In the genomic region with DNA sequence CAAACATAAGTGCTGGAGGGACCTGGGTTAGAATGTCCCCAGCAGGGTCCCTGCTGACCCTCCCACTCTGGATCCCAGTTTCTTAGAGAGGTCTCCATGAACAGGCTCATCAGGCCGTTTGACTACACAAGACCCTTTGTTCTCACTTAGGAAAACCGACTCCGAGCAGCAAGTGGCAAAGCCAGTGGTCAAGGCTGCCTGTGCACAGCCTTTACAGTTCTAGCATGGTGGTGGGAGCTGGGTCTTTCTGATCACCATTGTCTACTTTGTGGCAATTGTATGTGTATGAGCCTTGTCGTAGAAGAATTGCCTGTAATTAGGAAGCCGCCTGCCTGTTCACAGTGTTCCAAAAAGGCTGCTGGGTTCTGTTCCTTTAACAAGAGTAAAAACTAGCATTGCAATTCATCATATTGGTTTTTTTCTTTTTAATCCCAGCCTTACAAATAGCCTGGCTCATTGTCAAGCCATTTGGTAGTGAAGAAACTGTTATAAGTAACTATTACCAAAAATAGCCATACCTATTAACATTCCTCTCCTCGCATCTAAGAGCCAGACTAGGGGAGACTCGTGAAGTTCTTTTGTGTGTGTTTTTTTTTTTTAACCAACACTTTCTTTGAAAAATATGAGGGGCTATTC, we compare ENCODE assay signal across 13 mouse cellular contexts. TPM values are rescaled to one million over a fixed set of nuclear protein-coding genes. Genes with fewer than 3 reads are reported as not detected.
DNase-seq lines count a peak whose midpoint lies in the region; ATAC-seq lines count a peak whose summit lies in the region.
"Had no signal": no experiment of that assay in that cellular context is flagged by ENCODE, and none has a peak within 500 bp of the region (broad histone marks: within the 10 kb centered on the region; RNA-seq: fewer than 3 reads in every experiment).

No protein-coding gene starts in this region.

- H3K9ac ChIP-seq in lung, embryonic 15.5 days, result no peak overlapping the region
- no peak overlapping the region for H3K9ac ChIP-seq in embryonic facial prominence, embryonic 12.5 days
- no peak overlapping the region for H3K9ac ChIP-seq in neural tube, embryonic 11.5 days (ENCODE audit: low read length)
- H3K9ac ChIP-seq: kidney, embryonic 15.5 days; liver, embryonic 13.5 days had no signal

- no peak for ATAC-seq in lung, embryonic 15.5 days (ENCODE audit: borderline replicate concordance, extremely low read depth, low FRiP score, low TSS enrichment)
- ATAC-seq in embryonic facial prominence, embryonic 12.5 days (ENCODE audit: insufficient number of reproducible peaks, insufficient read depth, low FRiP score, low TSS enrichment), result no peak
- no peak for ATAC-seq in neural tube, embryonic 11.5 days (ENCODE audit: insufficient read depth, low FRiP score, low TSS enrichment)
- no peak for ATAC-seq in inflammation-experienced regulatory T-cells, adult 6 months

- intact Hi-C loops in heart, postnatal 14 days (cut with DNase I), result loop anchor here (1.0 to 5.0 kb wide), 3 partner anchors 45 to 161 kb away; partner anchors contain the start of gene Adcy5

- H3K36me3 ChIP-seq in lung, embryonic 15.5 days, result 0 out of 2 replicates have a peak, but pooled peaks cover 3% of the 10 kb centered on the region
- no peaks in the 10 kb centered on the region for H3K36me3 ChIP-seq in embryonic facial prominence, embryonic 12.5 days
- no peaks in the 10 kb centered on the region for H3K36me3 ChIP-seq in neural tube, embryonic 11.5 days (ENCODE audit: control insufficient read depth, insufficient read depth, low read length)

- peak; percentile 70 for DNase-seq in heart, adult 11 months
- no peak for DNase-seq in heart, postnatal 14 days
- no peak for DNase-seq in lung, adult 18-20 months
- DNase-seq in neural tube, embryonic 11.5 days (ENCODE audit: low spot score), result peak; percentile 13
- no peak for DNase-seq in adrenal gland, adult 8-10 months

- 33% methylated on average over 7 of the region's 7 CpGs for WGBS in lung, embryonic 15.5 days
- 33% methylated on average over 7 of the region's 7 CpGs for WGBS in embryonic facial prominence, embryonic 12.5 days
- WGBS in neural tube, embryonic 11.5 days, result 33% methylated on average over 7 of the region's 7 CpGs

- peaks cover 19% of the 10 kb centered on the region for H3K4me1 ChIP-seq in lung, embryonic 15.5 days
- H3K4me1 ChIP-seq in embryonic facial prominence, embryonic 12.5 days, result peaks cover 57% of the 10 kb centered on the region
- H3K4me1 ChIP-seq in neural tube, embryonic 11.5 days (ENCODE audit: control insufficient read depth, insufficient read depth, low read length), result peaks cover 3% of the 10 kb centered on the region; the same call in 1 of the 2 replicates

- no peaks in the 10 kb centered on the region for H3K27me3 ChIP-seq in lung, embryonic 15.5 days
- no peaks in the 10 kb centered on the region for H3K27me3 ChIP-seq in embryonic facial prominence, embryonic 12.5 days
- no peaks in the 10 kb centered on the region for H3K27me3 ChIP-seq in neural tube, embryonic 11.5 days (ENCODE audit: control insufficient read depth, insufficient read depth, low read length)
- H3K27me3 ChIP-seq: kidney, embryonic 15.5 days; liver, embryonic 13.5 days; midbrain, embryonic 13.5 days had no signal

- H3K4me3 ChIP-seq in lung, embryonic 15.5 days, result no peak overlapping the region
- no peak overlapping the region for H3K4me3 ChIP-seq in embryonic facial prominence, embryonic 12.5 days
- H3K4me3 ChIP-seq in neural tube, embryonic 11.5 days (ENCODE audit: low read depth, low read length), result no peak overlapping the region
- H3K4me3 ChIP-seq: kidney, embryonic 15.5 days; liver, embryonic 13.5 days; midbrain, embryonic 13.5 days had no signal

- H3K27ac ChIP-seq in lung, embryonic 15.5 days, result peak overlapping the region; percentile 68
- peak overlapping the region; percentile 5; the same call in 1 of the 2 replicates for H3K27ac ChIP-seq in embryonic facial prominence, embryonic 12.5 days
- no peak overlapping the region for H3K27ac ChIP-seq in neural tube, embryonic 11.5 days (ENCODE audit: low read depth, low read length)
- H3K27ac ChIP-seq: kidney, embryonic 15.5 days; liver, embryonic 13.5 days had no signal

- 0 out of 2 replicates have a peak overlapping the region, but pooled peaks have one; percentile 1 for H3K4me2 ChIP-seq in lung, embryonic 15.5 days
- no peak overlapping the region for H3K4me2 ChIP-seq in embryonic facial prominence, embryonic 12.5 days (replicated peaks)
- H3K4me2 ChIP-seq in neural tube, embryonic 11.5 days (ENCODE audit: low read depth), result no peak overlapping the region
- H3K4me2 ChIP-seq: kidney, embryonic 15.5 days; liver, embryonic 13.5 days had no signal

- no peaks in the 10 kb centered on the region for H3K9me3 ChIP-seq in lung, embryonic 15.5 days
- H3K9me3 ChIP-seq in embryonic facial prominence, embryonic 12.5 days, result no peaks in the 10 kb centered on the region
- H3K9me3 ChIP-seq in neural tube, embryonic 11.5 days (ENCODE audit: control insufficient read depth, low read length), result no peaks in the 10 kb centered on the region
- H3K9me3 ChIP-seq: G1E; kidney, embryonic 15.5 days; liver, embryonic 13.5 days; midbrain, embryonic 13.5 days had no signal

RNA-seq across cellular contexts. Expression of gene Adcy5, which starts 44.9 kb away (rescaled TPM):
- 10 to 100 TPM; 50.4 to 50.9 TPM for total RNA-seq in heart, postnatal 14 days (2021)
- 1.5 and 1.6 TPM in 2 replicates for polyA plus RNA-seq in lung, embryonic 15.5 days (2015; fragmentation: Nextera tagmentation; extraction: Ambion mirVana)
- polyA plus RNA-seq in embryonic facial prominence, embryonic 12.5 days (2016; fragmentation: Nextera tagmentation; extraction: Ambion mirVana), result 2.1 and 2.6 TPM in 2 replicates
- polyA plus RNA-seq in neural tube, embryonic 11.5 days (2014; fragmentation: Nextera tagmentation; extraction: Ambion mirVana), result 1.9 and 2.3 TPM in 2 replicates
- total RNA-seq in adrenal gland, adult 8-10 months (2022), result 10 to 100 TPM; 11.8 to 19.1 (median 13.6) TPM
- polyA plus RNA-seq in inflammation-experienced regulatory T-cells, adult 6 months (2017; shearing (Covaris generic)), result under 1 TPM; 0.04 to 0.33 (median 0.10) TPM
- total RNA-seq: granulocyte monocyte progenitor cell, adult 5-6 weeks had no signal
- polyA plus RNA-seq: G1E had no signal

Comparison
In these comparisons a context has a peak if more than half of its experiments do, and no peak if none do; other contexts are left out.
1. DNase-seq: peak in heart, adult 11 months (single experiment) and neural tube, embryonic 11.5 days (single experiment); none in heart, postnatal 14 days (0 of 2), lung, adult 18-20 months (0 of 2) and adrenal gland, adult 8-10 months (single experiment).